Mouse (Mus musculus) urinary bladder, postnatal 4 days (tissue): Measurements from ENCODE around the gene Arl8a.

Experiments used
- DNase-seq, 2 experiments: peaks; one replicate each; pipeline ENCODE4 v3.0.0; 2021 to 2022; ENCODE audit warnings: low spot score in 2 of 2

Gene Arl8a

DNA sequence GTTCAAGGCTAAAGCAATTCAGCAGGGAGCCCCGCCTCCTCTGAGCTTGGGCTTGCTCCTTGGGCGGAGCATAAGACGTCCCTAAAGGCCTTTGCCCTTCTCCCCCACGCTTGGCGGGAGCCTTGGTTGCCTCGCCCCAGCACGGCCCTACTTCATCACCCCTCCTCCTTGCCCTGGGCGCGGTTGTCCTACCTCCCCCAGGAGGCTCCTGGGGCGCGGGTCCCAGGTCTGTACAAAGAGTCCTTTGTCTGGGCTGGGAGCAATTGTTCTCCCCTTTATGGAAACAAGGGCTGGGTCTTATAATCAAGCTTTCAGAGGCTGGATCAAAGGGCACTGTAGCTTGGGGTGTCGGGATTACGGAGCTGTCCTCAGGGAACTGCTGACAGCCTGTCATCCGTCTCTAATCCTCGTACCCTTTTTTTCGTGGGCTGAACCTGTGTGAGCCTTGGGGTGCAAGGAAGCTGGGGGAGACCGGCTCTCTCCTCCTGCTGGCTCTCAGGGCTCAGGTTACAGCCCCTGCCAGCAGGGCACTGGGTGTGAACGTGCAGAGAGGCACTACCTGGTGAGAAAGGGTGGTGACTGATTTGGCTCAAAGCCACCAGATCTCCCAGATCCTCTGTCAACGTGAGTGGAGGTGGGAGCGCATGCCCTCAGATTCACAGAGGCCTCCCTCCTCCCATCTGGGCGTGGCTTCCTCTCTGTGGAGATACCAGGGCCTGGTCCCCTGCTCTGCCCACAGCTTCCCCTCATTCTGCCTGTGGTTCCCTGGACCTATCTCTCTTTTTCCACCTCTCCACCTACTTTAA, 52.6 kb downstream of the Arl8a start:
- DNase-seq = peak in 1 of 2 experiments; percentile 32

DNA sequence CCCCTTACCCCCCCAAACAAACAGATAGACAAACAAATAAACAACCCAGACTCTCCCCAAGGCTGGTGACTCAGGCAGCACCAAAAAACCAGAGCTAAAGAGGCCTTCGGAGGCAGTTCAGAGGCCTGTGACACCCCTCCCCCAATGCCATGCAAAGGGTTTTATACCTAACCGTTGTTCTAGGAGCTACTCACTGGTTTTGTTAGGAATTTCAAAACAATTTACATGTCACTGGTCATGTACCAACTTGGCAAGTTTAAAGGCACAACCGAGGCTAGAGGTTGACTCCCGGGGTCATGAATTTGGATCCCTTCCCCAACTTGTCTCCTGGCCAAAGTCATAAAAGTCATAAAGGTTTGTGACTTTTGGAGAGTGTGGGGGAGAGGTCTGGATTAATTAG, 53.8 kb downstream of the Arl8a start:
- no peak for DNase-seq

- no peak for DNase-seq
These were observed 57.8 kb downstream of the Arl8a start for GRCm38 (mm10) chr1:135204196-135205126.

DNA sequence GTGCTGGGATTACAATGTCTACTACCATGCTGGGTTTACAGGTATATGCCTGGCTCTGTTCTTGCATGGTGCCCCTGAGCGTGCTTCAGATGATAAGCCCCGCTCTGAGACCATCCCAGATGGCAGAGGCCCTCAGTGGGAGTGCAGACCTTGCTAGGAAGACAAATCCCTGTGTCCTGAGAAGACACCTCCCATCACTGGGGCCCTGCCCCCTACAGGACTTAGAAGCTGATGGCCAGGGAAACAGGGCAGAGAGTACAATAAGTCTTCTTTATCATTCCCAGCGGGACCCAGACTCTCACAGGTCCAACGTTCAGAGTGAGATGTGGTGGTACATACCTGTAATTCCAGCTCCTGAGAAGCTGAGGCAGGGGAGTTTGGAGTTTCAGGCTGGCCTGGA, 58.6 kb downstream of the Arl8a start:
- DNase-seq = no peak
